Mouse (Mus musculus) common myeloid progenitor, adult 5-6 weeks (primary cell): ENCODE data around the gene Gm30191. TPM values are rescaled to one million over a fixed set of nuclear protein-coding genes. Genes with fewer than 3 reads are reported as not detected.
A peak's percentile ranks its signal among the peaks of the same experiment; 100 is the strongest.
"Not testable (repeated sequence)": the region's sequence is repeated elsewhere in the genome, so short reads cannot be mapped to it uniquely, and the experiment has no call there.

ENCODE experiments used
- ATAC-seq: replicated peaks from 2 replicates; pipeline ENCODE4 v1.8.0; 2016; ENCODE audit warnings: low read depth, mild to moderate bottlenecking, moderate TSS enrichment, inconsistent platforms; ENCODE audit not compliant: poor library complexity, severe bottlenecking
- total RNA-seq: library from RNA; stranded (forward); fragments of 200-1000, 187-1606 nt; gene quantifications from 2 replicates; pipeline ENCODE4 v1.2.3, GENCODE M21; 2017

Gene Gm30191
- total RNA-seq, 1 experiment from 2014 or later: not detected

DNA sequence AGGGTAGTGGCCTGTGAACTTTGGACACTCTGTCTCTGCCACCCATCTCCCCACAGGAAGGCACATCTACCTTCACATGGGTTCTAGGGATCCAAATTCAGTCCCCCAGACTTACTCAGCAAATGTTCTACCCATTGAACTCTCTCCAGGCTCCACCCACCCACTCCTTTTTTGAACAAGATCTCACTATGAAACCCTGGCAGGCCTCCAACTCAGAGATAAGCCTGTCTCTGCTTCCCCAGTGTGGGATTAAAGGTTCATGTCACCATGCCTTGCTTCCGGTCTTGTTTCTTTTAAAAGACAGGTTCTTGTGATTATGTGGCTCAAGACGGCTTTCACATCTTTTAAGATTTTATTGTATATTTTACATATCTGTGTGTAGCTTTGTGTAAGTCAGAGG is 38.2 kb downstream of the Gm30191 start:
- no peak for ATAC-seq

DNA sequence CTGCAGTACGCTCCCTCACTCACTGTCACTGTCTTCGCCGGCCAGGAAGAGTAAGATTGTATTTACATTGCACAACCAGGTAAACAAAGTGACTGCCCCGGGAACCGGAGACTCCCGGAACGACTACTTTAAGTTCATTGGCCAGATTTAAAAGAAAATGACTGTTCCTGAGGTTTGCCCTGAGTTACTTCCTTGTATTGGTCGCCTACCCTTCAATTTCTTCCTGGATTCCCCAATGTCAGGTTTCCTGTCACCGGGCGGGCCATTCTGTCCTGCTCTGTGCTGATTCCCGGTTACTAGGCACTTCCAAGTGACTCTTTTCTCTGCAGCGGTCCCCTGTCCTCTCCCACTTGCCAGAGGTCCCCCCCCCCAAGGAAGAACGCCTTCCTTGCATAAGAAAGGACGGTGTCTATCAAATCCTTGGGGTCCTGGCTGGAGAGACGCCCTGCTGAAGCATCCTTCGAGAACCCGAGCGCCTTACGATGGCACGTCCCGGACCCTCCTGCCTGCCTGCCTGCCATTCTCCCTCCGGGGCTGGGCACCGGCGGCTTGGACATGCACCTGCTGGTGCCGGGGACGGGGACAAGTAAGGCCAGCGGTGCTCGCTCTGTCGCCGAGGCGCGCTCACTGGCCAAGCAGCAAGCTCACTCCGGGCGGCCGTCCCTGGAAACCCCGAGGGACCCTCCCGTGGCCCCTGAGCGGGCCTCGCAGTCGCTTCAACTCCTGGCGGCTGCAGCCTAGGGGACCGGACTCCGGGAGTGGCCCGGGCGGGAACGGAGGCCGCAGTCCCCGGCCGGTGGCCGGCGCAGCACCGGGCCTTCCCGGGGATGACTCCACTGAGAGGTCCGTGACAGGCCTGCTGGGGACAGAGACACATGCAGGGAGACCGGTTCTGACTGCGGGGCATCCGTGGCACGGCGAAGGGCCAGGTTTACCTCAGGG is 39.8 kb downstream of the Gm30191 start:
- ATAC-seq: no peak

DNA sequence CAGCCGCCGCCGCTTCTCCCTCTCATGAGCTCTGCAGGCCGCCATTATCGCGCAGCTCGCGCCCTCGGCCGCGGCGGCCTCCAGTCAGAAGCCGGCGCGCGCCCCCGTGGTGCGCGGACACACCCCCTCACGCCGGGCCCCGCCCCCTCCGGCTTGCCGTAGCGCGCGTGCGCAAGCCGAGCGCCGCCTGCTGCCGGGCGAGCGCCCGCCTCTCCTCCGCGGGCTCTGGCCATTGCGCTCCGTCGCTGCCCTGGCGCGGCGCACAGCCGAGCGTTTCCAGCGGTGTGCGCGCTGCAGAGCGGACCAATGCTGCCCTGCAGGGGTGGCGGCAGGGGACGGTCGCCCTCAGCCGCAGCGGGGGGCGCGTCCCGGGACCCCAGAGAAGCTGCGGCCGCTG is 40.4 kb downstream of the Gm30191 start:
- ATAC-seq: peak; percentile 62

DNA sequence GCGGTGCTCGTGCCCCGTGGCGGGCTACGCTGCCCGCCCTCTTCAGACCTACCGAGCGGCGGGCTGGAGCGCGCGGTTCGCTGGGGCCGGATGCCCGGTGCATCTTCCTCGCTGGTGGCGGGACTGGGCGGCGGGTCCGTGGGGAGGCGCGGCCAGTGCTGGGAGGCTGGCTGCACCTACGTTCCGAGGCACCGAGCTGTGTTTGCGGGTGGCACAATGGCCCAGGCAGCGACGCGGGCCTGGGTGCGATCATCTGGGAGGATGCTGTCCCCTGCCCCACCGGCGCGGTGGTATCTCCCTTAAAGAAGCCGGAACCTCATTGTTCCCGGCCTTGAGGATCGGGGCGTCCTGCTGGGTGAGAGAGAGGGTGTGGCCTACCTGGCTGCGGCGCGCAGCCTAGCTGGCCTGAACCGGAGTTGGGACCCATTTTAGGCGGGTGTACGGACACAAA is 40.9 kb downstream of the Gm30191 start, which contains the start of gene Pdik1l:
TSS of gene Pdik1l (minus strand) at position 321 of the 451 bp plus-strand sequence.
- peak; percentile 74 for ATAC-seq

DNA sequence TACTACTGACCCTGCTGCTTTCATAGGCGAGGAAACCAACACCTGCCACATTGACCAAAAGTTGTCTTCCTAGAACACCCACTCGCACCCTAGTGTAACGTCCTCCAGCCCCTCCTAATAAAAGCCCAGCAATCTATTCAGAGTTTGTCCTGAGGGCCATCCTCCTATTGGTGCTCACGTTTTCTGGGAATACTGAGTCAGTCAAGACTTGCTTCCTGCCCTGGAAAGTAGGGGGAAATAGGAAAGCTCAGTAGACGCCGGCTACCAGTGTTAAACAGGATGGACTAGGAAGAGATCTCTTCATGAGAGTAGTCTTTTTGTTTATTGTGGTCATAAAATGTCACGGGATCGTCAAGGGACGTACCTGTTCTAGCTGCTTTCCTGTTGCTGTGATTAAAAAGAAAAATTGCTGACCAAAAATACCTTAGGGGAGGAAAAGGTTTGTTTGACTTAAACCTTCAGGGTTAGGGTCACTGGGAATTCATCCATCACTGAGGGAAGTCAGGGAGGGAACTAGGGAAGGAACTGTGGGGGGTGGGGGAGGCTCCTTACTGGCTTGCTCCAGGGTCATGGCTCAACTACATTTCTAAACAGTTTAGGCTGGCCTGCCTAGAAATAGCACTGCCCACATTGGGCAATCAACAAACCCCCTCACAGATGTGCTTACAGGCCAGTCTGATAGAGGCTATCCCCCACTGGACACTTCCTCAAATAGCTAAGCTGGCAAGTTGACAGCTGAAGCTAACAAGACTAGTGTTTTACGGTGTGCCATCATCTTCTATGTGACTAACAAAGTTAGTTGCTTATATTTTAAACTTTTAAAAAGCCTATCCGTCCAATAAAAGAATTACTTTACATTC is 41.9 kb downstream of the Gm30191 start:
- ATAC-seq: peak; percentile 20; the same call in 1 of the 2 replicates

DNA sequence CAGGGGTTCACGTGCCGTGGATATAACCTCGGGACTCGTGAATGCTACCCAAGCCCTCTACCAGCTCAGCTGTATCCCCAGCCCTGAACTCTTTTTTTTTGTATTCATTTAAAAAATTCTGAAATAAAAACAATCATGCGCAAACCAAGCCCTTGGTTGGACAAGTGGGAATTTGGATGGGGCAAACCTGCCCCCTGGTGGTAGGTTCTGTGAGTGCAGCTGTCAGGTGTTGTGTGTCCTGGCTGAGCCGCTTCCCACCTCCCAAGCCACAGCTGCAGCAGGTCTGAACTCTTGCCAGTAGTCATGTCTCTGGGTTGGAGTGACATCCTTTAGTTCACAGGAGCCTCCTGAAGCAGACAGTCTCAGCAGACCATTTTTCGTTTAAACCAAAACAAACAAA is 45.3 kb downstream of the Gm30191 start:
- ATAC-seq: peak; percentile 53

DNA sequence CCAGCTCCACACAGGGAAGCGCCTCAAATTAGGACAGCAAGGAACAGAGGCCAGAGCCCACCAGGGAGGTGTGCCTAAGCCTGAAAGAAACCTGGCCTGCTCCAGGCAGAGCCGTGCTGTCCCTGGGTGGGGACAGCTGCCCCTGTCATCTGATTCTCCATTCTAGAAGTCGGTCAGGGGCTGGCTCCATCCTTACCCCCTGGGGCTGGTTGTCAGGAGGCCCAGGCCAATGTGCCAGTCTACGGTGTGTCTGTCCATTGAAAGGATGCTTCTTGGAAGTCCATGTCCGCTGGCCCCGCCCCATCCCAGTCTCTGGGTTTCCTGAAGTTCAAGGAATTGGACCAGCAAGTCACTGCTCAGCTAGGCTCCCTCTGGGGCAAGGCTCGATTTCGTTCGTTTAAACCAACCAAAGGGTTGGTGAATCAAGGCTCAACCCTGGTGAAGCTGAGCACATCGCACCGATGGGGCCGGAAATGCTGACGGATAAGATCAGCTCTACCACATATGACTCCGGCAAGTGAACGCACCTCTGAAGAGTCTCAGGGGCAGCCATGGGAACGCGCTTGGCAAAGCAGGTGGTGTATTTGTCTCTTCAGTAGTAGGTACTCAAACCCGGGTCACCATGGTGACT is 46.4 kb downstream of the Gm30191 start:
- ATAC-seq: no peak

DNA sequence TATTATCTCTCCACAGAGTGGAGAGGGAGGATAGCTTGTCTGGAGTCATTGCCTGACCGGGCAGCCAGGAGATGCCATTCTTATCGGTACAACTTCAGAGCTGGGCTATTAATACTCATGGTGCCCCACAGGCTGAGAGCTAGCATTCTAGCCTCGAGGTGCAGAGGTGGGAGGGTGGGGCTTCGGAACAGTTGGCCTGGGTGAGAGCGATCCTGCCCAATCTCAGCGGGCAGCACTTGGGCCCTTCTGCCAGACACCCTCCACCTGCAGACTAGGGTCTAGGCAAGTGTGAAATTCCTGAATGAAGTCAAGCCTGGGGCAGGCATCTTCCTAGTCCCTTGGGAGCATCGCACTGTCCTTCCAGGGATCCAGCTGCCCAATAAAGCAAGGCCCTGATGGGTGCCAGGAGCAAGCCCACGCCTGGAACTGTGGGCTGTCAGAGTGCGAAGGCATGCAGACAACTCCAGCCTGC is 47.0 kb downstream of the Gm30191 start:
- ATAC-seq: no peak

DNA sequence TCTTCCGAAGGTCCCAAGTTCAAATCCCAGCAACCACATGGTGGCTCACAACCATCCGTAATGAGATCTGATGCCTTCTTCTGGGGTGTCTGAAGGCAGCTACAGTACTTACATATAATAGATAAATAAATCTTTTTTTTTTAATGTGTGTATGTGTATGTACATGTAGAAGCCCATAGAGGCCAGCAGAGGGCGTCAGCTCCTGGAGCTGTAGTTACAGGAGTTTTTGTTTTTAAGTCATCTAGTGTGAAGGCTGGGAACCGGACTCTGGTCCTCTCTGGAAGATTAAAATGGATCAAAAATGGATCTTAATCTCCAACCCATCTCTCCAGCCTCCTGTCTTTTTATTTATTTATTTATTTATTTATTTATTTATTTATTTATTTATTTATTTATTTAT is 49.4 kb downstream of the Gm30191 start:
- not testable (repeated sequence) for ATAC-seq

DNA sequence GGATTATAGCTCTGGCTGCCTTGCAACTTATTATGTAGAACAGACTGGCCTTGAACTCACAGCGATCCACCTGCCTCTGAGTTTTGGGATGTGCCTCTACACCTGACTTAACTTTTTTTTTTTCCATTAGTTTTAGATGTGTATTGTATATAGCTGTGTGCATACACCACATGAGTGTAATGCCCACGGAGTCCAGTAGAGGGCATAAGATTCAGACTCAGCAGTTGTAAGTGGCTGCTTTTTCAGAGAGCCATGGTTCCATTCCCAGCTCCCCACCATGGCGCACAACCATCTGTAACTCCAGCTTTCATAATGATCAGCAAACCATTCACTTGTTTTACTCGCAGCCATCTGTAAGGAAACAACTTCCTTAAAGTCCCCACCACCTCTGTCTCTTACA is 49.8 kb downstream of the Gm30191 start:
- ATAC-seq: no peak

DNA sequence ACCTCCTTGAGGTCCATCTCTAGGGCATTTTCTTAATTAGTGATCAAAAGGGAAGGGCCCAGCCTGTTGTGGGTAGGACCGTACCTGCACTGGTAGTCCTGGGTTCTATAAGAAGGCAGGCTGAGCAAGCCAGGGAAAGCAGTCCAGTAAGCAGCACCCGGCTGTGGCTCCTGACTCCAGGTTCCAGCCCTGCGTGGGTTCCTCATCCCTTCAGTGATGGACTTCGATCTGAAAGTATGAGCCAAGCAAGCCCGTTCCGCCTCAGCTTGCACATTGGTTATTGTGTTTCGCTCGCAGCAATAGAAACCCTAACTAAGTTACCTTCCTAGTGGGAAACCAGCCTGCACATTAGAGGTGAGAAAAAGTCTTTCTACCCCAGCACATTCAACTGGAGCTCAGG is 50.6 kb downstream of the Gm30191 start:
- no peak for ATAC-seq

DNA sequence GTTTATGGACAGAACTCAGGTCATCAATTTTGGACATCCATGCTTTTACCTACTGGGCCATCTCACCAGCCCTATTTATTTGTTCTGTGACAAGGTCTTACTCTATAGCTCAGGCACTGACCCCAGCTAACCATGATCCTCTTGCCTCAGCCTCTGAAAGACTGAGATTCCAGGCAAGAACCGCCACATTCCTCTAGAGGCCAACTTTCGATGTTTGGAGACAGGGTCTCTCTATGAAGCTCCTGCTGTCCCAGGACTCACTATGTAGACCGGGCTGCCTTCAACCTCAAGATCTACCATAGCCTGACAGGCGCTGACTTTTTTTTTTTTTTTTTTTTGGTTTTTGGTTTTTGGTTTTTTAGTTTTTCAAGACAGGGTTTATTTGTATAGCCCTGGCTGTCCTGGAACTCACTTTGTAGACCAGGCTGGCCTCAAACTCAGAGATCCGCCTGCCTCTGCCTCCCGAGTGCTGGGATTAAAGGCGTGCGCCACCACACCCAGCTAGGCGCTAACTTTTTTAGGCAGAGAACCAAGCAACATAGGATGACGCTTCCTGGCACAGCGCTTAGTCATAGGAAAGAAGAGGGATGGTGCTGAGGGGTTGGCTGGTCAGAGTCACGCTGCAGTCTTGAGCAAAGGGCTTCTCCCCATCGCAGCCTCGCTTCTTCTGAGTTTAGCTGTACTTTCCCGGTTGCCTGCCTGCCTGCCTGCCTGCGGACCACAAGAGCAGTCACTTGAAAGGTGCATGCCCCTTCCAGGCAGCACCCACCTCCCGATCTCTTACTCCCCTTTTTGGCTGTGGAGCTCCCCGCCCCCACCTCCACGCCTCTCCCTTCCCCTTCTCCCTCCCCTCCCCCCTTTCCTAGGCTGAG is 52.1 kb downstream of the Gm30191 start:
- no peak for ATAC-seq

DNA sequence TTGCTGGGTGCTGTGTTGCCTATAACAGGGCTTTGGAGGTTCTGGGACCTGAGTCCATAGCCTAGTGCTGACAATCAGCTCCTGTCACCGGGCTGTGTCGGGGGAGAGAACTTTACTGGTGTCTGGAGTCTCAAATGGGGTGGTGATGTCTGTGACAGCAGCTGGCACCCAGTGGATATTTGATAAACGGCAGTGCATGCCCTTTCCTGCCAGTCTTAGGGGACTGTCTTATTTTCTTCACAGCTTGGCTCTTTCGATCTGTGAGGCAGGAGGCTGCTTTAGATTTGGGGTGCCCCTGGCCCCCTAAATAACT is 52.7 kb downstream of the Gm30191 start:
- no peak for ATAC-seq

Other genes with a start within 250 kb of the Gm30191 start
- 13.2 and 21.0 TPM in 2 replicates for gene Dhdds, start 246.0 kb upstream of the Gm30191 start, total RNA-seq
- 0.18 TPM in 1 of 2 replicates, not detected in the other for gene Lin28a, start 228.1 kb upstream of the Gm30191 start, total RNA-seq
- gene Zfp683, start 193.1 kb upstream of the Gm30191 start, total RNA-seq: not detected in 2 replicates
- not detected in 2 replicates for gene Crybg2, start 186.1 kb upstream of the Gm30191 start, total RNA-seq
- 215 and 234 TPM in 2 replicates for gene Cd52, start 151.9 kb upstream of the Gm30191 start, total RNA-seq
- gene Ubxn11, start 144.4 kb upstream of the Gm30191 start, total RNA-seq: 10.6 and 13.3 TPM in 2 replicates
- 165 and 201 TPM in 2 replicates for gene Sh3bgrl3, start 118.1 kb upstream of the Gm30191 start, total RNA-seq
- gene Cep85, start 59.8 kb upstream of the Gm30191 start, total RNA-seq: 25.2 and 51.2 TPM in 2 replicates
- not detected in 2 replicates for gene Gm7534, start 43.9 kb upstream of the Gm30191 start, total RNA-seq
- gene Catsper4, start 19.6 kb upstream of the Gm30191 start, total RNA-seq: not detected in 2 replicates
- gene Cnksr1, start 8.5 kb upstream of the Gm30191 start, total RNA-seq: not detected in 2 replicates
- 1.8 TPM in 1 of 2 replicates, not detected in the other for gene E130218I03Rik, start 3.3 kb upstream of the Gm30191 start, total RNA-seq
- 8.6 and 13.1 TPM in 2 replicates for gene Zfp593, start 1.3 kb upstream of the Gm30191 start, total RNA-seq
- not detected in 2 replicates for gene Grrp1, start 7.2 kb downstream of the Gm30191 start, total RNA-seq
- gene Pdik1l, start 41.0 kb downstream of the Gm30191 start, total RNA-seq: 27.9 and 36.1 TPM in 2 replicates
- gene Trim63, start 68.2 kb downstream of the Gm30191 start, total RNA-seq: not detected in 2 replicates
- gene Slc30a2, start 96.2 kb downstream of the Gm30191 start, total RNA-seq: not detected in 2 replicates
- not detected in 2 replicates for gene Extl1, start 136.9 kb downstream of the Gm30191 start, total RNA-seq
- gene Pafah2, start 149.4 kb downstream of the Gm30191 start, total RNA-seq: 16.4 and 18.4 TPM in 2 replicates
- 1,614 and 1,654 TPM in 2 replicates for gene Stmn1, start 221.4 kb downstream of the Gm30191 start, total RNA-seq
- gene Paqr7, start 249.8 kb downstream of the Gm30191 start, total RNA-seq: 10.6 and 12.6 TPM in 2 replicates